Mouse (Mus musculus) heart, adult 8-10 months (tissue): Measurements from ENCODE around the gene Dnaaf3. TPM values are rescaled to one million over a fixed set of nuclear protein-coding genes. Genes with fewer than 3 reads are reported as not detected.
"Not testable (repeated sequence)": the region's sequence is repeated elsewhere in the genome, so short reads cannot be mapped to it uniquely, and the experiment has no call there.

ENCODE experiments used
- DNase-seq: peaks from one replicate; pipeline ENCODE4 v3.0.0; 2022; ENCODE audit warnings: low spot score
- total RNA-seq, 4 experiments: library from RNA; stranded (reverse); gene quantifications; 2 replicates each; pipeline ENCODE4 v1.2.4; 2022

Gene Dnaaf3
- total RNA-seq, result 1 to 10 TPM; 2.3 to 3.0 (median 2.6) TPM

DNA sequence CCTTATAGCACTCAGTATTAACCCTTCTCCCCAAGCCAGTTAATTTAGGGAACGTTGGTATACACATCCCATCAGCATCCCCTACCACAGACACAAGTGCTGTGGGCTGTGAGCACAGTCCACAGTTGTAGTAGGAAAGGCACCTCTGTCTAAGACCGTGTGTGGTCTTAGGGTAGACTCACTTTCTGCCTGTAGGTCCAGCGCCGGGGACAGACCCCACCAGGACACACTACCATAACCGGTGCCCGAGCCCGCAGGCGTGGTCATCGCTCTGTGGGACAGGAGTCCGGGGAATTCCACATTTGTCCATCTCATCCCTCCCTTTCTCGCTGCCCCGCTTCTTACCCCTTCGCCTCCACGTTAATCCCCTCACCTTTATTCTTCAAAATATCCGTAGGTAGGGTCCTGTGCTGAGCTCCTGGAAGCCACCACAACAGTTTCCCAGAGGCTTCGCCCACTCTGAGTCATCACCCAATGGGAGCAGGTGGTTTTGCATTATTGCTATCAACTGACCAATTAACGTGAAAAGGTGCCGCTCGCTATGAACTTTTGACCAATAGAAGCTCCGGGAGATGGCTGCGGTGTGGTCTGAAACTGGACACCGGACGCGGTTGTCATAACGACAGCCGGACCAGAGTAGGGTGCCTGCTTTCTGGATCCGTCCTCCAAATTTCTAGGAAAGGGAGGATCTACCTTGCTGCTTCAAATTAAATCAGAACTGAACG is at the start of gene Dnaaf3:
Dnaaf3 (minus strand) TSS at position 449 of the 725 bp plus-strand sequence.
- DNase-seq, result peak; percentile 67

DNA sequence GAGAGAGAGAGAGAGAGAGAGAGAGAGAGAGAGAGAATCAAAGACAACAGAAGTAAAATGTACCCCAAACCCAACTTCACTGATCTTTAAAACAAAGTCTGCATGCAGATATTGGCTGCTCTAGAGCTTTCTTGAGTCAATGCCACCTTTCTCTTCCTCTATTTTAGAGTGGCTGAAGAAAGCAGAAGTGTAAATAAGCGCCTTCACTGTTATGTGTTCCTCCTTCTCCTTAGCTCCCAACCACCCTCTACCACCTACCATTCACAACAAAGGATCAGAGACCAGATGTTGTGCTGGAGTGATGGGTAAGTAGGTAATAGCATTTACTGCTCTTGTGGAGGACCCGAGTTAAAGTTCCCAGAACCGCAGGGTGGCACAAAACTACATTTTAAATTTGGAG is 49.2 kb upstream of the Dnaaf3 start:
- DNase-seq, result not testable (repeated sequence)

DNA sequence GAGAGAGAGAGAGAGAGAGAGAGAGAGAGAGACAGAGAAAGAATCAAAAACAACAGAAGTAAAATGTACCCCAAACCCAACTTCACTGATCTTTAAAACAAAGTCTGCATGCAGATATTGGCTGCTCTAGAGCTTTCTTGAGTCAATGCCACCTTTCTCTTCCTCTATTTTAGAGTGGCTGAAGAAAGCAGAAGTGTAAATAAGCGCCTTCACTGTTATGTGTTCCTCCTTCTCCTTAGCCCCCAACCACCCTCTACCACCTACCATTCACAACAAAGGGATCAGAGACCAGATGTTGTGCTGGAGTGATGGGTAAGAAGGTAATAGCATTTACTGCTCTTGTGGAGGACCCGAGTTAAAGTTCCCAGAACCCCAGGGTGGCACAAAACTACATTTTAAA is 40.1 kb upstream of the Dnaaf3 start:
- not testable (repeated sequence) for DNase-seq

DNA sequence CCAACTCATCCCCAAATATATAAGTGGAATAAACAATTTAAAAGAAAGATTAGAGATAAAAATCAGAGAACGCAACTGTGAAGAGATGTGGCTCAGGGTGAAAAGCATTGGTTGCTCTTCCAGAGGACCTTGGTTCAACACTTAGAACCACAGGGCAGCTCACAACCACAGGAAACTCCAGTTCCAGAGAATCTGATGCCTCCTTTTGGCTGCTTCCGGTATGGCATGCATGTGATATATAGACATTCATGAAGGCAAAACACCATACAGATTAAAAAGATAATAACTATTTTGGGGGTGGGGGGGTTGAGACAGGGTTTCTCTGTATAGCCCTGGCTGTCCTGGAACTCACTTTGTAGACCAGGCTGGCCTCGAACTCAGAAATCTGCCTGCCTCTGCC is 30.4 kb upstream of the Dnaaf3 start:
- no peak for DNase-seq

- DNase-seq, result no peak
Measured at GRCm38 (mm10) chr7:4557167-4557560, 24.9 kb upstream of the Dnaaf3 start.

- peak; percentile 61 for DNase-seq
Measured at GRCm38 (mm10) chr7:4556256-4557166, 24.3 kb upstream of the Dnaaf3 start.

GRCm38 (mm10) chr7:4547221-4547641 is 15.0 kb upstream of the Dnaaf3 start, which contains the start of gene Syt5:
Gene Syt5, minus strand, starts transcription at chr7:4547541.
- DNase-seq, result no peak

GRCm38 (mm10) chr7:4546591-4547131 is 14.4 kb upstream of the Dnaaf3 start:
- peak; percentile 17 for DNase-seq

DNA sequence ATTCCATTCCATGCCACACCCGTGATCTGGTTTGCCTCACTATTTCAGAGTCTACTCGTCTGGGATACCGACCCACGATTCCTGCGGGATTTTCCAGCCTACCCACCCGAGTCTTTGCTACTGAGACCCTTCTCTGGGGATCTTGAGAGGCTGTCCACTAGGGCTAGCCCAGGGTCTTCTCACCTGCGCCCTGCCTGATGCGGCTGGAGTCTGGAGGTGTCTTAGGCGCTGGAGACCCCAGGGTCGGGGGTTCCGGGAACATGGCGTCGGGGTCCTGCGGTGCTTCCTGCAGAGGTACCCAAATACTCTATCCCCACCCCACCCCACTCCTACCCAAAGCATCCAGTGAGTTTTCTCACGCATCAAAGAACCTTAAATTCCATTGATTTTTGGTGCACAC is 13.8 kb upstream of the Dnaaf3 start:
- DNase-seq, result no peak

- no peak for DNase-seq
Measured at GRCm38 (mm10) chr7:4542013-4542412, 9.8 kb upstream of the Dnaaf3 start.

DNA sequence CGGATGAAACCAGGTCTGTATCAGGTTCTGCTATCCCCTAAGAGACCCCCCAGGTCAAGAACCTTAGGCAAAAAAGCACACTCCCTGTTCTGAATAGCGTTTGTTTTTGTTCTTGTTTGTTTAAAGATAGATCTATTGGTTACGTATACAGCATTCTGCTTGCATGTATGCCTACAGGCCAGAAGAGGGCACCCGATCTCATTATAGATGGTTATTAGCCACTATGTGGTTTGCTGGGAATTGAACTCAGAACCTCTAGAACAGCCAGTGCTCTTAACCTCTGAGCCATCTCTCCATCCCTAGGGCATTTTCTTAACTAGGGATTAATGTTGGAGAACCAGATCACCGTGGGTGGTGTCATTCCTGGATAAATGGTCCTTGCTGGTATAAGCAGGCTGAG is 9.1 kb upstream of the Dnaaf3 start:
- DNase-seq, result no peak

DNA sequence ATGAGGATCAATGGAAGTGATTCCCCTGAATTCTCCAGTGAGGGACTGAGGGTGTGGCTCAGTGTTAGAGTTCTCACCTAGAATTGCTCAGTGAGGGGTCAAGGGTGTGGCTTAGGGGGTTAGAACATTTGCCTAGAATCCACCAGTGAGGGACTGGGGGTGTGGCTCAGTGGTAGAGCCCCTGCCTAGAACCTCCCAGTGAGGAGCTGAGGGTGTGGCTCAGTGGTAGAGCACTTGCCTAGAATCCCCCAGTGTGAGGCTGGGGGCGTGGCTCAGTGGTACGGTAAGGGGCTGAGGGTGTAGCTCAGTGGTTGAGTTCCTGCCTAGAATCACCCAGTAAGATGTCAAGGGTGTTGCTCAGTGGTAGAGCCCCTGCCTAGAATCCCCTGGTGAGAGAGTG is 6.8 kb upstream of the Dnaaf3 start:
- DNase-seq, result no peak

DNA sequence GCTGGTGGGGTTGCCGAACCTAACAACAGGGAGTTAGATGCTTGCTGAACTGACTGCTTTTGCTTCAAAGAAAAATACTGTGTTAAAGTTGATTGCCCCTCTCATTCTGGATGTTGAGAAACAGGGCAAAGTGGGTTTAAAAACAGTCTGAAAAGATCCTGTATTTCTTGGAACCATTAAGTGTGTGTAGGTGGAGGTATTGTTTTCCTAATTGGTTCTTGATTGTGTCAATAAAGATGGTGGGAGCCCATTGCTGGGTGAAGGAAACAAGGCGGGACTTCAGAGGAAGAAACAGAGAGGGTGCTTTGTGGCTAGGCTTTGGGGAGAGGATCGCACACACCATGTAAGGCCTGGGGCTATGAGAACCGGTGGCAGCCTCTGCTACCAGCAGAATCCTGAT is 4.9 kb upstream of the Dnaaf3 start:
- no peak for DNase-seq

- DNase-seq, result no peak
Measured at GRCm38 (mm10) chr7:4536369-4536768, 4.1 kb upstream of the Dnaaf3 start.

DNA sequence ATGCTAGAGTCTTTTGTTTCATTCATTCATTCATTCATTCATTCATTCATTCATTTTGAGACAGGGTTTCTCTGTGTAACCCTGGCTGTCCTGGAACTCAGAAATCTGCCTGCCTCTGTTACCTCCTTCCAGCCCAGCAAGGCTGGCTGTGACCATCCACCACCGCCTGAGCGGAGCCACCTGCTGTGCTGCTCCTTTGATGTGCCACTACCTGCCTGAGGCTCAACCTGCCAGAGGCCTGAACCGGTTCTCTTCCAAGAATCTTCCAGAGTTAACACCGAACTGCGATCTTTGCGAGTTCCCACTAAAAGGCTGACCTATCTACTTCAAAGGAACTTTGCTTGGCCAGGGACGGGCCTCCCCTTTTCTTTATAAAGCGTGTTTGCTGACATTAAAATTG is 2.1 kb downstream of the Dnaaf3 start:
- DNase-seq, result not testable (repeated sequence)

GRCm38 (mm10) chr7:4527302-4527689 is 5.0 kb downstream of the Dnaaf3 start:
- no peak for DNase-seq

DNA sequence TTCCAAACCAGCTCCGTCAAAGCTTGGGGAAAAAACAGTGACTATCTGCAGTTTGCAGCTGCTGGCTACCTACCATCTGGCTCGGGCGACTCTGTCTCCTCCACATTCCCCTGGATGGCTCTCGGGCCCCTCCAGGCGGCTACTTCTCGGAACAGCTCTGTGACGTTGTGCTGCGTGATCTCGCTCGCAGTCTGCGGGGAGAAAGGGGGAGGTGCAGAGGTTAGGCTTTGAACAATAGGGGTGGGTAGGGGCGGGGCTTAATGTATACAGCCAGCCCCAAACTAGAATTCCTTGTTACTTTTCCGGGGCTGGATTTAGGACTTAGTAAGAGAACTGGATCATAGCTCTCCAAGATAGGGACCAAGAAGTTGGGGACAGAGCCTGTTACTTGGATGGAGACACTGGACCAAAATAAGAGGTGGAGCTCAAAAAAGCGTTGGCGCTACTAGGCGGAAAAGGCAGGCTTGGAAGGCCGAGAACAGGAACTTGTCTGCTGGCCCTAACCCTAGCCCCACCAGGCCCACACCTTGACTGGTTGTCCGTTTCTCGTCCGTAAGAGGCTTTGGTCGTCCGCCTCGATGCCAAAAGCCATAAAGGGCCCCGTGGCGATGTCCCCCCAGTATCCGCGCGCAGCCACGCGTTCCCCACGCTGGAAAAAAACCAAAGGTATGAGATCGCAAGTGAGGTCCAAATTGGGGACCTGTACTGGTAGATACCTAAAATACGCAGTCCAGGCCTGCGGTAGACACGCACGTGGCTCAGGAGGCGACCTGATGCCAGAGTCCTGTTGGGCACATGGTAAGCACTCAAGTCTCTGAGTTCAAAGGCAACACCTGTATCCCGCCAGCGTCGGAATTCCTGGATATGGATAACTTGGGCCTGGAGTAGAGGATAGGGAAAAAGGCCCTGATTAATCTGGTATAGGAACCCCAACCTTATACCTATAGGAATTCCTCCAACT is 5.6 kb downstream of the Dnaaf3 start:
- DNase-seq, result peak; percentile 76

GRCm38 (mm10) chr7:4524212-4524922 is 7.9 kb downstream of the Dnaaf3 start, which contains the start of gene Tnni3:
Gene Tnni3, minus strand, starts transcription at chr7:4524229.
- DNase-seq, result not testable (repeated sequence)

DNA sequence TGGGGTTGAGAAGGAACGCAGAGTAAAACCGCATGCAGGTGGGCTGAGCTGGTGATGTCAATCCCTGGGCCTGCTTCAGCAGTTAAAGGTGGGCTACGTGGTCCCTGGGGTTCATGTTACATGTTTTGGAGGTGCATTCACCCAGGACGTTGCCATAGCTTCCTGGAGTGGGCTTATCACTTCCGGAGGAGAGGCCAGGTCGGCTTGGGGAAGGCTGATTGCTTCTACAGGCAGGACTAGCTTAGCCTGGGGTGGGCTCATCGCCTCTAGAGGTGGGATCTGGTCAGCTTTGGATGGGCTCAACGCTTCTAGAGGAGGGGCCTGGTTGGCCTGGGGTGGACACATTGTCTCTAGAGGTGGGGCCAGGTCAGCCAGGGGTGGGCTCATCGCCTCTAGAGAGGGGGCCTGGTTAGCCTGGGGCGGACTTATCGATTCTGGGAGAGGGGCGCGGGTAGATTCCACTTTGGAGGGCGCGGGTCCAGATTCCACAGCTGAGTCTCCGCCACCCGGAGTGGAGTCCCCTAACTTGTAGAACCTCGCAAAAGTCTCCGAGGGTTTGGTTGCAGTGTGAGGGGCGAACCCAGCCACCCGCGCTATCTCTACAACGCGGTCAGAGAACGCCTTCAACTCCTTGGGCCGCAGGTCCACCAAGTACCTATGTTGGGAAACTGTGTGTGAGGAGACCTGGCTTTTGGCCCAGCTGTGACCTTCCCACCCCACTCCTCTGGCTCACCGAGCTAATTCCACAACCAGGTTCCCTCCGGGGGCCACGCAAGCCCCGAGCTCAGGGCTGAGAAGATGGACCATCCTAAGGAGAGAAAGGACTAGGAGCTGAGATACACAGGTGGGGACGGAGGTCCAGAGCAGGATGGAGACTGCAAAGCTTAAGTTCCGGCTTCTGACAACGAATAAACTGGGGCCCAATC is 8.8 kb downstream of the Dnaaf3 start:
- no peak for DNase-seq
